Mouse (Mus musculus) spleen, postnatal 10 days (tissue): ENCODE data around the gene Gm21586.
"Not testable (repeated sequence)": the region's sequence is repeated elsewhere in the genome, so short reads cannot be mapped to it uniquely, and the experiment has no call there.

ENCODE experiments used
- DNase-seq, 2 experiments: peaks; one replicate each; pipeline ENCODE4 v3.0.0; 2021 to 2022; ENCODE audit warnings: low spot score in 2 of 2

Gm21586 gene

GRCm38 (mm10) chr4:42439078-42439477 is at the start of gene Gm21586:
TSS of gene Gm21586 (plus strand) at chr4:42439378.
- not testable (repeated sequence) for DNase-seq

- not testable (repeated sequence) for DNase-seq
Observed at GRCm38 (mm10) chr4:42466452-42466851, 27.3 kb downstream of the Gm21586 start, which contains the start of gene Gm2163. TSS of gene Gm2163 (plus strand) at chr4:42466752.
